Mouse (Mus musculus) gastrocnemius, postnatal 36 days (tissue): Measurements from ENCODE around the gene Gda. TPM values are rescaled to one million over a fixed set of nuclear protein-coding genes. Genes with fewer than 3 reads are reported as not detected.

Experiments
- DNase-seq, 2 experiments: peaks; one replicate each; pipeline ENCODE4 v3.0.0; 2022
- intact Hi-C: fragments of 180-260 bp; cut with DNase I; formaldehyde crosslinking; loops from one replicate; pipeline ENCODE4 v1.15.1; 2025
- total RNA-seq, 2 experiments: library from RNA; stranded (reverse); gene quantifications; 2 replicates each; pipeline ENCODE4 v1.2.3; 2021

The Gda gene
- total RNA-seq, 2 experiments from 2014 or later = 5.7 to 6.0 TPM

DNA sequence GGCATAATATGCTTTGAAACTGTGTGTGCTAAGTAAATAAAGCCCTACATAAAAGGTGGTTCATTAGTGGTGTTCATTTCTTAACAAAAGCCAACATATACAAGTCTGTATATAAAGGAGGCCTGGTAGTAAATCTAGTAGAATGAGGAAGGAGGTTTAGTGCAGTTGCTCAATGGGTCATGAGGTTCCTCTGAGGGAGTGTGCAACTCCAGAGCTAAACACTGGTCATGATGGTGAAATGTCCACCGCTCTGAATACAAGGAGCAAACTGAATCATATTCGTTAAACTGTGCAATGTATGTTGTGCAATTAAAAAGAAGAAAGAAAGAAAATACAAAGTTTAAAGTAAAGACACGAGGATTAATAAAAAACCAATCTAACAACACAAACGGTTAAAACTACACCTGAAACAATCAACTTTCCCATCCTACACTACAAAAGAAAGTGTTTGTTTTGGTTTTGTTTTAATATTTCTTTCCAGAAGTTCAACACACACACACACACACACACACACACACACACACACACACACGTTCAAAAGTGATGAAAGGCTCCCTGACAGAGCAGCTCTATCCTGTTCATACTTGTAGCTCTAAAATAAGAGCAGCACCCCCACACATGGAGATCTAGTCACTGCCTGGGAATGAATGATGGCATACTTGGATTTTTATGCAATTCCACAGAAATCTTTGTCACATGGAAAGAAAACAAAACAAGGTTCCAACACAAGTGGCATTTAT lies 11.9 kb downstream of the Gda start:
- DNase-seq = no peak

GRCm38 (mm10) chr19:21457461-21457860 lies 15.8 kb downstream of the Gda start:
- no peak for DNase-seq
- intact Hi-C loops = no loop called here

More for the DNA sequence above, 11.9 kb downstream of the Gda start:
- intact Hi-C loops = no loop called here

GRCm38 (mm10) chr19:21441787-21442186 lies 31.5 kb downstream of the Gda start:
- no peak for DNase-seq
- intact Hi-C loops = no loop called here

- intact Hi-C loops = no loop called here
- DNase-seq = no peak
These were observed 32.4 kb downstream of the Gda start for GRCm38 (mm10) chr19:21440841-21441240.

DNA sequence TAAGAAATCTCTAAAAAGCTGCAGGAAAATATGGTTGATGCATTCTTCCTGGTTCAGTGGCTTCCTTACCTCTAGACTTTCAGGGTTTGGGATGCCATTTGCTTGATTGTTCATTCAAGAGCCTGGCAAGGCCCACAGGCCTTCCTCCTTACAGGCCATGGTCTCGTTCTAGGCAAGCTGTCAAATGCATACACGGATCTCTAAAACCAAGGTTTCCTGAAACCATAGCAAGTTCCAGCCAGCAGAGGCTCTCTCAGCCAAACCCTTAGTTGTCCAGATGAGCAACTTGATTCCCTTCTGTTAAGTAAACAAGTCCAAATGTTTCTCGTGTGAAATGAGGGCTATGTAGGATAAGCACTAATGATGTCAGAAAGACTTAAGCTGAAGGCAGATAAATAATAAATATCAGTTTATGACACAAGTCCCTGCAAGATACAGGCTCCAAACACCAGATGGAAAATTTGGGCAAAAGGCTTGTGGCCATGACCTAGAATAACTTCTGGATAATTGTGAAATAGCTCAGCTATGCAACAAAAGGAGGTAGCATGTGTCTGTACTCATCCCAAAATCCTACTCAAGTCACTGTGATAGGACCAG lies 34.0 kb downstream of the Gda start:
- intact Hi-C loops = no loop called here
- DNase-seq = no peak

DNA sequence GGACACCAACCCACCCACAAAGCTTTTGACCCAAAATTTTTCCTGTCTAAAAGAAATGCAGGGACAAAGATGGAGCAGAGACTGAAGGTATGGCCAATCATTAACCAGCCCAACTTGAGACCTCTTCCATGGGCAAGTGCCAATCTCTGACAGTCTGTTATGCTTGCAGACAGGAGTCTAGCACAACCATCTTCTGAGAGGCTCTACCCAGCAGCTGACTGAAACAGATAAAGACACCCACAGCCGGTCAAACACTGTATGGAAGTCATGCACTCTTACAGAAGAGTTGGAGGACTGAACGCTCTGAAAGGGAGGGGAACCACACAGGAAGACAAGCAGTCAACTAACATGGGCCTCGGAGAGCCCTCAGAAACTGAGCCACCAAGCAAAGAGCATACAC lies 36.7 kb downstream of the Gda start:
- intact Hi-C loops = no loop called here
- no peak for DNase-seq

GRCm38 (mm10) chr19:21433348-21433747 lies 39.9 kb downstream of the Gda start:
- DNase-seq = no peak
- intact Hi-C loops = no loop called here

GRCm38 (mm10) chr19:21432879-21433278 lies 40.4 kb downstream of the Gda start:
- intact Hi-C loops = no loop called here
- no peak for DNase-seq

DNA sequence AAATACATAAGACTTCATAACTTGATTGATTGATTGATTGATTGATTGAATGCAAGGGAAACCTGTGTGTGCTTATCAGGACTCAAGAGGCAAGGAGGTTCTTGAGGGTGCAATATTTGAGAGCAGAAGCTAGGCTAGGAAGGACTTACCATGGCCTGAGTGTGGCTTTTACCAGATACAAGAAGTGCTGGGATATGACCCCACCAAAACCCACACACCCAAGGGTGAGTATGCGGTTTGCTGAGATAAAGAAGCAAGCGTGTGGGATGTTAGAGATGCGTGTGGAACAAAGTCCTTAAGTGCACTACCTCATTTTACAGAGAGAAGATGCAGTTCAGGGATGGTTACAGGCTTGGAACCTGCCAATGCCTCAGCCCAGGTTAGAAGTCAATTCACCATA lies 41.0 kb downstream of the Gda start:
- no peak for DNase-seq
- intact Hi-C loops = no loop called here

- DNase-seq = no peak
- intact Hi-C loops = no loop called here
These were observed 47.9 kb downstream of the Gda start for GRCm38 (mm10) chr19:21425391-21425790.

DNA sequence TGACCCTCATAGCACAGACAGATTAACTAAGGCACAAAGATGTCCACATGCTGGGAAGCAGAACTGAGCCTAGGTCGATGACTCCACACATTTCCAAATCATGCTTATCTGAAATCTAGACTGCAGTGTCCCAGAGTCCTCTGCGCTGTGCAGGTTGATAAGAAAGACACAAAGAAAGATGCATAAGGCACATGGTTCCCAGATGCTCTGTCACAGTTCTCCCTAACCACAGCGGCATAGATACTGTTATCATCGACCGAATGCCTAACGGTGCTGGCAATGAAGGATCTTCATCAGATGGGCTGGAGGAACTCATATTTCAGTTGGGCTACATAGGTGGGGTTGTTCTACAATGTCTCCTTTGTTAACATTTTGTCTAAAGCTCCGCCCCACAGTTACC lies 49.5 kb downstream of the Gda start:
- intact Hi-C loops = no loop called here

DNA sequence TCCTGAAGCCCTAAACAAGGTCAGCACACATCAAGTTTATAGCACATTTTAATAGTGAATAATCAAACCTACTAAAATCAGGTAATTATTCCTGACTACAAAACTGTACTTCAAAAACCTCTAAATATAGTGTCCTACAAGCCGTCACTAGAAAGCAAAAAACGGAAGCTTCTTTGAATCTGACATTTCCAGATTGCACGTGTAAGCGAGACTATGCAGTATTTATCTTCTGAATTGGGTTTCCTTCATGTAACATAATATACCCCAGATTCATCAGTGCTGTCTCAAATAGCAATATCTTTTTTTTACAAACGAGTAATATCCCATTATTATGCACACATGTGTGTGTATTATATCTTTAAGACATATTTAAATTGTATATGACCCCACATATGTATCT lies 54.8 kb downstream of the Gda start:
- intact Hi-C loops = no loop called here
- no peak for DNase-seq

More for the DNA sequence above, 49.5 kb downstream of the Gda start:
- no peak for DNase-seq

DNA sequence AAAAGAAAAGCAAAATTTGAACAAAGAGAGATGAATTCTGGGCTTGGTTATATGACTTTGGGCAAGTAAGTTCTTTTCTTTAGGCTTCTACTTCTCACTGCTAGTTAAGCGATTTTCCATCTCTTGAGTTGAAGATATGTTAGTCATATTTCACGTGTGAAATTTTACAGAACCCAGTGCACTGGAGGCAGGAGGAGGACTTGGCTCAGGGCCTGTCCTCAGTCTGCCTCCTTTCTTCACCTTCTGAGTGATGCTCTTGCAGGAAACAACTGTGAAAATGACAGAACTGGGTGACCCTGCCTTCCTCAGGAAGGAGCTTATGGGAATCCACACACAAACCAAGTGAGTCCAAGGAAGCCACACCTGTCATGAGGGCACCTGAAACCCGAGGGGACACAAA lies 57.9 kb downstream of the Gda start:
- DNase-seq = no peak
- intact Hi-C loops = no loop called here

- no peak for DNase-seq
- intact Hi-C loops = no loop called here
These were observed 64.1 kb downstream of the Gda start for GRCm38 (mm10) chr19:21409178-21409577.

DNA sequence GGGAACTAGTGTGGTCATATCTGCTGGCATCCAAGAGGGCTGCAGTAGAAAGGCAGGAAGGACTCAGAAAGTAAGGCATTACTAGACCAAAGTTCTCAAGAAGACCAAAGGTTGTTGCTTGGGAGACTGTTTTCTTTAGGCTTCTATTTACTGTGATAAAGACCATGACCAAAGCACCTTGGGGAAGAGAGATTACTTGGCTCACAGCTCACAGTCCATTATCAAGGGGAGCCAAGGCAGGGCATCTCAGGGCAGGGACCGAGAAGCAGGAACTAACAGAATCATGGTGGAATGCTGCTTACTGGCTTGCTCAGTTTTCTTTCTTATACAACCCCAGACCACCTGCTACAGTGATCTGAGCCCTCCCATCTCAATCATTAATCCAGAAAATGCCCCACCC lies 65.9 kb downstream of the Gda start:
- intact Hi-C loops = no loop called here
- DNase-seq = no peak

DNA sequence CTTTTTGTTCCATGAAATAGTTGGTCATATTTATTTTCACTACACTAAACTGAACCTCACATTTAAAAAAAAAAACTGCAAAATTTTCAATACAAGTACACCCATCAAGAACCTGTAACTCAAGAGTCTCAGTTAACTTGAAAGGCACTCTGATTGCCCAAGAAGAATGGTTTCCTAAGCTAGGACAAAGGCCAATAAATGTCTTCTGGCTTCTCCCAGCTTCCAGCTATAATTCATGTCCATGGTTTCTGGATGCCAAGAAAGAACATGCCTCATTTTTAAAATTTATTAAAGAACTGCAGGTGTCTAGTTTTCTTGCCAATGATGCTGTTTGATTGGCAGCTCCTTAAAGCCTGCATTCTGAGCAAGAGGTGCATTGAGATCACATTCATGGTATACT lies 75.3 kb downstream of the Gda start:
- intact Hi-C loops = no loop called here
- DNase-seq = no peak

- intact Hi-C loops = no loop called here
- no peak for DNase-seq
These were observed 76.9 kb downstream of the Gda start for GRCm38 (mm10) chr19:21396364-21396763.

DNA sequence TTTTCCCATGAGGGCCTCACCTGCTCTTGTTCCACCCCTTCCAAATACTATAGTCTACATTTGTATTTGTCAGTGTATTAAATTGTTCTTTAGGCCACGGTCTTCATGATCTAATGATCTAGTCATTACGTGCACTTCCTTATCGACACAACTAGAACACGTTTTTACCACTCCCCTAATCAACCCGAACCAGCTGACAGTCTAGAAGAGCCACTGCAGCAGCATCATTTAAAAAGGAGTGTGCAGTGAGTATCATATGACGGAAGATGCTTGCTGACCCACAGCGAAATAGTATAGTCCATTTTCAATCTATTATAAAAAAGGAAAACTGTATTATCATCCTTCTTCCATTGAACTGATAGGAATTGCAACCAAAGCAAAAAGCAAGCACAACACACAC lies 82.3 kb downstream of the Gda start:
- intact Hi-C loops = no loop called here
- no peak for DNase-seq

DNA sequence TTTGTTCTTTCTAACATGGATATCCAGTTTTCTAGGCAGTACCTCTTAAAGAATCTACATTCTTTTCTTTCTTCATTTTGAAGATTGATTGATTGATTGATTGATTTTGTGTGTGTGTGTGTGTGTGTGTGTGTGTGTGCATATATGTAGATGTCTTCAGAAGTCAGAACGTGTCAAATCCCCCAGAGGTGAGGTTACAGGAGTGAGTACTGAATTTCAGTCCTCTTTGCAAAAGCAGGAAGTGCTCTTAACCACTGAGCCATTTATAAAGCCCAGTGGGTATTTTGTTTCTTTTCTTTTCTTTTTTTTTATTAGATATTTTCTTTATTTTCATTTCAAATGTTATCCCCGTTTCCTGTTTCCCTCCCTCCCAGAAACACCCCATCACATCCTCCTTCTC lies 86.4 kb downstream of the Gda start:
- intact Hi-C loops = no loop called here
- DNase-seq = no peak

GRCm38 (mm10) chr19:21384231-21384630 lies 89.0 kb downstream of the Gda start:
- DNase-seq = no peak
- intact Hi-C loops = no loop called here

- no peak for DNase-seq
- intact Hi-C loops = no loop called here
These were observed 89.6 kb downstream of the Gda start for GRCm38 (mm10) chr19:21383491-21384226.

DNA sequence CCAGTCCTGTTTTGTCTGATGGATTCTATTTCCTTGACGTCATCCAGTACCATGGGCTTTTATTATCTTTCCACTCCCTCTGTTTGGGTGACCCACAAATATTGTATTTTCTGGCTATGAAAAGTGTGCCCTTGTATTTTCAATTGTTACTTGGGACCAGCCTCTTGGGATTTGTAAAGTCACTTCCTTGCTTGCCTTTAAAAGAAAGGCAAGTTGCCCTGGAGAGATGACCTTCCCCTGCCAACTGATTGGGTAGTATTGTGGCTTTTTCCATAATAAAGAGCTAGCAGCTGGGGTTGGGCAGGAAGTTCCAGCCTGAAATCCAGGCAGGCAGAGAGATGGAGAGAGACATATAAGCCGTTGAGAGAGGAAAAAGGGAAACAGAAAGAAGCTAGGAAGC lies 91.5 kb downstream of the Gda start:
- DNase-seq = no peak
- intact Hi-C loops = no loop called here
